Mouse (Mus musculus): ENCODE results near the gene Disc1.

DNA sequence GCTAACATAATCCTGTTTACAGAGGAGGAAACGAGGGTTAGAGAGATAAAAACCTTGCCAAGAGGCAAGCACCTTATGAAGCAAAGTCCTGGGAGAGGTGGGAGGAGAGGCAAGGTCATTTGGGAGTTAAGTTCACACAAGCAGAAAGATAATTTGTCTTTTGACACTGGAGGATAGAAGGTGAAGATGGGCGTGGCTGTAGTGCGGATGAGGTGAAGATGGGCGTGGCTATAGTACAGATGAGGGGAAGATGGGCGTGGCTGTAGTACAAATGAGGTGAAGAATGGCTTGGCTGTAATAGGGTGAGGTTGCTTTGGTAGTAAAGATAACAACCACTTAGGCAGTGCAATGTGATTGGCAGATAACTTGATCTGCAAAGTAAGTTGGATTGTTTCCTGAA, 22.7 kb upstream of the Disc1 start:
- TF ChIP-seq GATA1 (IDR thresholded peaks at IDR 0.05; ENCODE audit: low read length), result no peak
- no peak for TF ChIP-seq TAL1 (IDR thresholded peaks at IDR 0.05; ENCODE audit: low read length)

Measured in erythroblast, embryonic 14.5 days (primary cell).